7 mouse cellular contexts compared by ENCODE assay signal in the genomic region with DNA sequence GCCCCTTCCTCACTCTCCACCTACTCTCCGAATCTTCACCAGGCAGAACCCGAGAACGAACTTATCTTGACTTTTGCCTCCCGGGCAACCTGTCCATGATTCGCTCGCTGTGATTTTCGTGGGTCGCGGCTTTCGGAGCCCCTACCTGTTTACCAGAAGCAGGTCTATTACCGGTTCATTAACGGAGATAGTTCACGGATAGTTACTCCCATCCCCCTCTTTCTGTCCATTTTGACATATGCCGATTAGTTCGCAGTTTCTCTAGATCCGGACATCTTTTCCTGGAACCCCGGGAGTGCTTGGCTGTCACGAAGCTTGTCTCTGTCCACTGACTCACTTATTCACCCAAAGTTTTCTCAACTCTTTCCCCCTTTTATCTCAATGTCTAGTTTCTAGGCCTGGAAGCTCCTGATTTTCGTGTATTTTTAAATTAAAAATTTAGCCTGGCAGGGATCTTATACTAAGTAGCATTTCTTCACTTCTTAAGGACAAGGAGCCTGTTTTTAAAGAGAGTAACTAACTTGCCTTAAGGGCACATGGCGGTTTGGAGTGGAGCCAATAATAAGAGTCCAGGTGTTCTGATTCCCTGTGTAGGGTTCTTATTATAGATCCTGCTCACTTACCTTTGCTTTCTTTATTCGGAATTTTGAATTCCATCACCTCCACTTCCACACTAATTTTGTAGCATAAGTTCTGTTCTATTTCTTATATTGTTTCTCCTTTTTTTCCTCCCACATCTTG. TPM values are rescaled to one million over a fixed set of nuclear protein-coding genes. Genes with fewer than 3 reads are reported as not detected.
DNase-seq lines count a peak whose midpoint lies in the region; ATAC-seq lines count a peak whose summit lies in the region.

No protein-coding gene starts in this region.

- WGBS in lung, embryonic 16.5 days: 3% methylated on average over 21 of the region's 21 CpGs
- WGBS in embryonic facial prominence, embryonic 14.5 days: 5% methylated on average over 21 of the region's 21 CpGs
- 4% methylated on average over 21 of the region's 21 CpGs for WGBS in kidney, embryonic 16.5 days
- 8% methylated on average over 21 of the region's 21 CpGs for WGBS in neural tube, embryonic 14.5 days

- H3K4me3 ChIP-seq in lung, embryonic 16.5 days (ENCODE audit: low read length): peak overlapping the region; percentile 87
- H3K4me3 ChIP-seq in embryonic facial prominence, embryonic 14.5 days (ENCODE audit: low read depth, low read length): peak overlapping the region; percentile 94
- peak overlapping the region; percentile 85 for H3K4me3 ChIP-seq in kidney, embryonic 16.5 days (ENCODE audit: low read length)
- peak overlapping the region; percentile 80 for H3K4me3 ChIP-seq in neural tube, embryonic 14.5 days (ENCODE audit: low read depth, low read length)

- H3K36me3 ChIP-seq in lung, embryonic 16.5 days (ENCODE audit: control insufficient read depth, insufficient read depth, low read length): no peaks in the 10 kb centered on the region
- peaks cover 15% of the 10 kb centered on the region; the same call in 1 of the 2 replicates for H3K36me3 ChIP-seq in embryonic facial prominence, embryonic 14.5 days (ENCODE audit: control insufficient read depth, insufficient read depth, low read length)
- peaks cover 6% of the 10 kb centered on the region; the same call in 1 of the 2 replicates for H3K36me3 ChIP-seq in kidney, embryonic 16.5 days (ENCODE audit: insufficient read depth, low read length)
- H3K36me3 ChIP-seq in neural tube, embryonic 14.5 days (ENCODE audit: control insufficient read depth, insufficient read depth, low read length): no peaks in the 10 kb centered on the region

- H3K4me1 ChIP-seq in lung, embryonic 16.5 days (replicated peaks; ENCODE audit: control insufficient read depth, insufficient read depth, low read length): peaks cover 31% of the 10 kb centered on the region
- H3K4me1 ChIP-seq in embryonic facial prominence, embryonic 14.5 days (ENCODE audit: control insufficient read depth, insufficient read depth, low read length): peaks cover 22% of the 10 kb centered on the region
- H3K4me1 ChIP-seq in kidney, embryonic 16.5 days (ENCODE audit: insufficient read depth, low read length): peaks cover 41% of the 10 kb centered on the region
- peaks cover 14% of the 10 kb centered on the region; the same call in 1 of the 2 replicates for H3K4me1 ChIP-seq in neural tube, embryonic 14.5 days (ENCODE audit: control insufficient read depth, insufficient read depth, low read length)

- no peaks in the 10 kb centered on the region for H3K9me3 ChIP-seq in lung, embryonic 16.5 days (ENCODE audit: control insufficient read depth, low read length)
- H3K9me3 ChIP-seq in embryonic facial prominence, embryonic 14.5 days (ENCODE audit: control insufficient read depth, low read length): no peaks in the 10 kb centered on the region
- no peaks in the 10 kb centered on the region for H3K9me3 ChIP-seq in kidney, embryonic 16.5 days (ENCODE audit: low read length)
- no peaks in the 10 kb centered on the region for H3K9me3 ChIP-seq in neural tube, embryonic 14.5 days (ENCODE audit: control insufficient read depth, low read length)

- no peak for DNase-seq in lung, postnatal 10 days
- DNase-seq in embryonic facial prominence, embryonic 14.5 days (ENCODE audit: low spot score): peak; percentile 31
- DNase-seq in layer of hippocampus, postnatal 36 days: no peak

- H3K27ac ChIP-seq in lung, embryonic 16.5 days (ENCODE audit: low read length): peak overlapping the region; percentile 48; the same call in 1 of the 2 replicates
- peak overlapping the region; percentile 77 for H3K27ac ChIP-seq in embryonic facial prominence, embryonic 14.5 days (replicated peaks; ENCODE audit: low read depth, low read length)
- H3K27ac ChIP-seq in kidney, embryonic 16.5 days (ENCODE audit: low read length): peak overlapping the region; percentile 78
- H3K27ac ChIP-seq in neural tube, embryonic 14.5 days (ENCODE audit: low read depth, low read length): no peak overlapping the region

- peak overlapping the region; percentile 87 for H3K9ac ChIP-seq in lung, embryonic 16.5 days (ENCODE audit: low read length)
- H3K9ac ChIP-seq in embryonic facial prominence, embryonic 14.5 days (ENCODE audit: low read depth, low read length): peak overlapping the region; percentile 83
- H3K9ac ChIP-seq in kidney, embryonic 16.5 days (replicated peaks; ENCODE audit: low read length): peak overlapping the region; percentile 82
- H3K9ac ChIP-seq in neural tube, embryonic 14.5 days (replicated peaks; ENCODE audit: low read depth, low read length): peak overlapping the region; percentile 70

- H3K4me2 ChIP-seq in lung, embryonic 16.5 days (ENCODE audit: low read depth, low read length): peak overlapping the region; percentile 71
- H3K4me2 ChIP-seq in embryonic facial prominence, embryonic 14.5 days (ENCODE audit: low read depth, low read length): peak overlapping the region; percentile 72
- H3K4me2 ChIP-seq in kidney, embryonic 16.5 days (replicated peaks; ENCODE audit: low read depth, low read length): peak overlapping the region; percentile 79
- H3K4me2 ChIP-seq in neural tube, embryonic 14.5 days (ENCODE audit: low read depth, low read length): peak overlapping the region; percentile 82

- no peak for ATAC-seq in lung, embryonic 16.5 days (ENCODE audit: low read depth)
- ATAC-seq in embryonic facial prominence, embryonic 14.5 days (ENCODE audit: low read depth): no peak
- ATAC-seq in kidney, embryonic 16.5 days (ENCODE audit: low FRiP score, low TSS enrichment): no peak
- ATAC-seq in neural tube, embryonic 14.5 days (ENCODE audit: low read depth): no peak
- ATAC-seq in CD4-positive, CD25-positive, alpha-beta regulatory T cell, adult 4 months: no peak

- H3K27me3 ChIP-seq in lung, embryonic 16.5 days (ENCODE audit: control insufficient read depth, insufficient read depth, low read depth, low read length): no peaks in the 10 kb centered on the region
- no peaks in the 10 kb centered on the region for H3K27me3 ChIP-seq in embryonic facial prominence, embryonic 14.5 days (replicated peaks; ENCODE audit: control insufficient read depth, insufficient read depth, low read length)
- no peaks in the 10 kb centered on the region for H3K27me3 ChIP-seq in kidney, embryonic 16.5 days (ENCODE audit: insufficient read depth, low read length)
- H3K27me3 ChIP-seq in neural tube, embryonic 14.5 days (ENCODE audit: control insufficient read depth, insufficient read depth, low read length): no peaks in the 10 kb centered on the region

RNA-seq across cellular contexts. Expression of gene Snd1, which starts 6.0 kb away (rescaled TPM):
- polyA plus RNA-seq in lung, embryonic 16.5 days (2015; fragmentation: Nextera tagmentation; extraction: Ambion mirVana): 121 and 128 TPM in 2 replicates
- 111 and 120 TPM in 2 replicates for polyA plus RNA-seq in embryonic facial prominence, embryonic 14.5 days (2014; fragmentation: Nextera tagmentation; extraction: Ambion mirVana)
- polyA plus RNA-seq in kidney, embryonic 16.5 days (2015; fragmentation: Nextera tagmentation; extraction: Ambion mirVana): 134 and 136 TPM in 2 replicates
- 73.8 and 81.4 TPM in 2 replicates for polyA plus RNA-seq in neural tube, embryonic 14.5 days (2014; fragmentation: Nextera tagmentation; extraction: Ambion mirVana)
- polyA plus RNA-seq in CD4-positive, CD25-positive, alpha-beta regulatory T cell, adult 4 months (2017; shearing (Covaris generic)): 10 to 100 TPM; 46.2 to 67.2 TPM
- total RNA-seq in layer of hippocampus, postnatal 36 days (2021): 100 to 1,000 TPM; 107 to 114 TPM

RNA-seq across cellular contexts. Expression of gene Pax4, which starts 31.8 kb away (rescaled TPM):
- polyA plus RNA-seq in lung, embryonic 16.5 days (2015; fragmentation: Nextera tagmentation; extraction: Ambion mirVana): not detected in 2 replicates
- polyA plus RNA-seq in embryonic facial prominence, embryonic 14.5 days (2014; fragmentation: Nextera tagmentation; extraction: Ambion mirVana): not detected in 2 replicates
- polyA plus RNA-seq in kidney, embryonic 16.5 days (2015; fragmentation: Nextera tagmentation; extraction: Ambion mirVana): not detected in 2 replicates
- polyA plus RNA-seq in neural tube, embryonic 14.5 days (2014; fragmentation: Nextera tagmentation; extraction: Ambion mirVana): not detected in 2 replicates
- polyA plus RNA-seq in CD4-positive, CD25-positive, alpha-beta regulatory T cell, adult 4 months (2017; shearing (Covaris generic)): not detected
- total RNA-seq in layer of hippocampus, postnatal 36 days (2021): not detected

RNA-seq across cellular contexts. Expression of gene Gcc1, which starts 52.7 kb away (rescaled TPM):
- 11.3 and 12.3 TPM in 2 replicates for polyA plus RNA-seq in lung, embryonic 16.5 days (2015; fragmentation: Nextera tagmentation; extraction: Ambion mirVana)
- polyA plus RNA-seq in embryonic facial prominence, embryonic 14.5 days (2014; fragmentation: Nextera tagmentation; extraction: Ambion mirVana): 6.8 and 8.4 TPM in 2 replicates
- polyA plus RNA-seq in kidney, embryonic 16.5 days (2015; fragmentation: Nextera tagmentation; extraction: Ambion mirVana): 11.5 and 12.6 TPM in 2 replicates
- 5.9 and 9.3 TPM in 2 replicates for polyA plus RNA-seq in neural tube, embryonic 14.5 days (2014; fragmentation: Nextera tagmentation; extraction: Ambion mirVana)
- 10 to 100 TPM in 1 of 2 experiments, 1 to 10 TPM in 1; 7.9 to 15.8 TPM for polyA plus RNA-seq in CD4-positive, CD25-positive, alpha-beta regulatory T cell, adult 4 months (2017; shearing (Covaris generic))
- total RNA-seq in layer of hippocampus, postnatal 36 days (2021): 10 to 100 TPM; 17.9 to 20.1 TPM

RNA-seq across cellular contexts. Expression of gene Fscn3, which starts 53.3 kb away (rescaled TPM):
- polyA plus RNA-seq in lung, embryonic 16.5 days (2015; fragmentation: Nextera tagmentation; extraction: Ambion mirVana): 0.08 TPM in 1 of 2 replicates, not detected in the other
- polyA plus RNA-seq in embryonic facial prominence, embryonic 14.5 days (2014; fragmentation: Nextera tagmentation; extraction: Ambion mirVana): not detected in 2 replicates
- not detected in 2 replicates for polyA plus RNA-seq in kidney, embryonic 16.5 days (2015; fragmentation: Nextera tagmentation; extraction: Ambion mirVana)
- not detected in 2 replicates for polyA plus RNA-seq in neural tube, embryonic 14.5 days (2014; fragmentation: Nextera tagmentation; extraction: Ambion mirVana)
- not detected for polyA plus RNA-seq in CD4-positive, CD25-positive, alpha-beta regulatory T cell, adult 4 months (2017; shearing (Covaris generic))
- total RNA-seq in layer of hippocampus, postnatal 36 days (2021): under 1 TPM in 1 of 2 experiments, not detected in 1; 0.17 TPM

RNA-seq across cellular contexts. Expression of gene Arf5, which starts 57.6 kb away (rescaled TPM):
- polyA plus RNA-seq in lung, embryonic 16.5 days (2015; fragmentation: Nextera tagmentation; extraction: Ambion mirVana): 342 and 379 TPM in 2 replicates
- polyA plus RNA-seq in embryonic facial prominence, embryonic 14.5 days (2014; fragmentation: Nextera tagmentation; extraction: Ambion mirVana): 353 and 373 TPM in 2 replicates
- 328 and 350 TPM in 2 replicates for polyA plus RNA-seq in kidney, embryonic 16.5 days (2015; fragmentation: Nextera tagmentation; extraction: Ambion mirVana)
- polyA plus RNA-seq in neural tube, embryonic 14.5 days (2014; fragmentation: Nextera tagmentation; extraction: Ambion mirVana): 392 and 403 TPM in 2 replicates
- polyA plus RNA-seq in CD4-positive, CD25-positive, alpha-beta regulatory T cell, adult 4 months (2017; shearing (Covaris generic)): 10 to 100 TPM; 27.3 to 43.4 TPM
- total RNA-seq in layer of hippocampus, postnatal 36 days (2021): 100 to 1,000 TPM; 272 to 305 TPM
